Mouse (Mus musculus): Measurements from ENCODE around the gene Sbk3.

- TF ChIP-seq CTCF (IDR thresholded peaks at IDR 0.05; ENCODE audit: low read depth) (no peak), EP300 (IDR thresholded peaks at IDR 0.05; ENCODE audit: low read depth) (no peak)
These were observed 43.3 kb downstream of the Sbk3 start for GRCm38 (mm10) chr7:4927711-4928110.

Data from heart, postnatal 0 days (tissue).